Mouse (Mus musculus) 3T3-L1 (cell line): ENCODE measurements around the gene Wscd2.
"Not testable (repeated sequence)": the region's sequence is repeated elsewhere in the genome, so short reads cannot be mapped to it uniquely, and the experiment has no call there.

Experiments
- DNase-seq: peaks from one replicate; pipeline ENCODE4 v3.0.0-alpha.2; 2015; ENCODE audit warnings: low read depth, low spot score

The Wscd2 gene

GRCm38 (mm10) chr5:113583424-113584162, 93.5 kb downstream of the Wscd2 start:
- no peak for DNase-seq

- no peak for DNase-seq
Measured at GRCm38 (mm10) chr5:113584439-113584838, 94.3 kb downstream of the Wscd2 start.

- DNase-seq, result not testable (repeated sequence)
Measured at GRCm38 (mm10) chr5:113585619-113586457, 95.7 kb downstream of the Wscd2 start.

- DNase-seq, result peak; percentile 24
Measured at GRCm38 (mm10) chr5:113586458-113586849, 96.3 kb downstream of the Wscd2 start.

- DNase-seq, result no peak
Measured at GRCm38 (mm10) chr5:113590010-113590640, 100.0 kb downstream of the Wscd2 start.

- DNase-seq, result no peak
Measured at GRCm38 (mm10) chr5:113591166-113591565, 101.0 kb downstream of the Wscd2 start.

GRCm38 (mm10) chr5:113591751-113592230, 101.7 kb downstream of the Wscd2 start:
- DNase-seq, result no peak

GRCm38 (mm10) chr5:113593911-113594705, 104.0 kb downstream of the Wscd2 start:
- no peak for DNase-seq

GRCm38 (mm10) chr5:113596252-113596651, 106.1 kb downstream of the Wscd2 start:
- DNase-seq, result no peak

GRCm38 (mm10) chr5:113596780-113597353, 106.7 kb downstream of the Wscd2 start:
- DNase-seq, result no peak

GRCm38 (mm10) chr5:113600181-113600580, 110.0 kb downstream of the Wscd2 start:
- DNase-seq, result no peak

GRCm38 (mm10) chr5:113600803-113601202, 110.7 kb downstream of the Wscd2 start:
- no peak for DNase-seq

GRCm38 (mm10) chr5:113603471-113603870, 113.3 kb downstream of the Wscd2 start:
- DNase-seq, result no peak

- no peak for DNase-seq
Measured at GRCm38 (mm10) chr5:113604758-113605157, 114.6 kb downstream of the Wscd2 start.

- no peak for DNase-seq
Measured at GRCm38 (mm10) chr5:113606121-113606520, 116.0 kb downstream of the Wscd2 start.

- peak; percentile 63 for DNase-seq
Measured at GRCm38 (mm10) chr5:113606961-113607785, 117.0 kb downstream of the Wscd2 start.

- peak; percentile 77 for DNase-seq
Measured at GRCm38 (mm10) chr5:113607941-113608431, 117.9 kb downstream of the Wscd2 start.

GRCm38 (mm10) chr5:113608511-113608910, 118.4 kb downstream of the Wscd2 start:
- DNase-seq, result no peak

- DNase-seq, result no peak
Measured at GRCm38 (mm10) chr5:113609891-113610290, 119.8 kb downstream of the Wscd2 start.

- no peak for DNase-seq
Measured at GRCm38 (mm10) chr5:113610490-113610889, 120.4 kb downstream of the Wscd2 start.
